In genomic region chr13:95973368-95973958, GRCm38 (mm10) we compare ENCODE assay signal across 8 mouse cellular contexts.
DNase-seq lines count a peak whose midpoint lies in the region; ATAC-seq lines count a peak whose summit lies in the region.

No protein-coding gene starts in this region.

- no peak overlapping the region for H3K9ac ChIP-seq in hindbrain, embryonic 11.5 days (ENCODE audit: low read depth, low read length)

- H3K4me3 ChIP-seq in hindbrain, embryonic 11.5 days (ENCODE audit: low read depth, low read length) = no peak overlapping the region

- H3K4me2 ChIP-seq in hindbrain, embryonic 11.5 days (replicated peaks; ENCODE audit: low read depth, low read length) = no peak overlapping the region

- H3K36me3 ChIP-seq in hindbrain, embryonic 11.5 days (ENCODE audit: control insufficient read depth, insufficient read depth, low read length) = no peaks in the 10 kb centered on the region

- no peak overlapping the region for H3K27ac ChIP-seq in hindbrain, embryonic 11.5 days (ENCODE audit: low read depth, low read length)

- no peaks in the 10 kb centered on the region for H3K4me1 ChIP-seq in hindbrain, embryonic 11.5 days (replicated peaks; ENCODE audit: control insufficient read depth, insufficient read depth, low read length)

- H3K9me3 ChIP-seq in hindbrain, embryonic 11.5 days (ENCODE audit: control insufficient read depth, low read length) = no peaks in the 10 kb centered on the region

- peak; percentile 74 for ATAC-seq in hindbrain, embryonic 11.5 days (ENCODE audit: low FRiP score)
- peak; percentile 98 for ATAC-seq in megakaryocyte, adult 5-6 weeks (ENCODE audit: poor library complexity, severe bottlenecking)

- peak; percentile 85 for DNase-seq in MN1 (ENCODE audit: low spot score)
- DNase-seq in cerebellum, adult 8-10 months = peak; percentile 76
- DNase-seq in forelimb bud, embryonic 11.5 days (ENCODE audit: low read depth, low spot score) = peak; percentile 72
- peak; percentile 85 for DNase-seq in hindbrain, embryonic 11.5 days (ENCODE audit: low spot score)
- peak; percentile 58 to 64 for DNase-seq in layer of hippocampus, postnatal 36 days
- peak; percentile 74 for DNase-seq in right cerebral cortex, adult 2 months (ENCODE audit: low spot score in 2 of 2)
- peak; percentile 55 to 73 for DNase-seq in urinary bladder, postnatal 36 days (ENCODE audit: low spot score in 2 of 2)

- H3K27me3 ChIP-seq in hindbrain, embryonic 11.5 days (ENCODE audit: control insufficient read depth, insufficient read depth, low read length) = no peaks in the 10 kb centered on the region

- 55% methylated on average over 11 of the region's 11 CpGs for WGBS in hindbrain, embryonic 11.5 days
